Mouse (Mus musculus) yolk sac, embryonic 10.5 days (tissue): ENCODE measurements around the gene Nat10.
A peak's percentile ranks its signal among the peaks of the same experiment; 100 is the strongest.

Source experiments
- DNase-seq: peaks from one replicate; pipeline ENCODE4 v3.0.0-alpha.2; 2017; ENCODE audit warnings: low spot score

Nat10 gene

GRCm38 (mm10) chr2:103746096-103746495 lies 15.0 kb downstream of the Nat10 start:
- DNase-seq: no peak

GRCm38 (mm10) chr2:103745481-103745880 lies 15.6 kb downstream of the Nat10 start:
- no peak for DNase-seq

GRCm38 (mm10) chr2:103743988-103744387 lies 17.1 kb downstream of the Nat10 start:
- peak; percentile 24 for DNase-seq

- no peak for DNase-seq
These were observed 17.5 kb downstream of the Nat10 start for GRCm38 (mm10) chr2:103743536-103743935.

DNA sequence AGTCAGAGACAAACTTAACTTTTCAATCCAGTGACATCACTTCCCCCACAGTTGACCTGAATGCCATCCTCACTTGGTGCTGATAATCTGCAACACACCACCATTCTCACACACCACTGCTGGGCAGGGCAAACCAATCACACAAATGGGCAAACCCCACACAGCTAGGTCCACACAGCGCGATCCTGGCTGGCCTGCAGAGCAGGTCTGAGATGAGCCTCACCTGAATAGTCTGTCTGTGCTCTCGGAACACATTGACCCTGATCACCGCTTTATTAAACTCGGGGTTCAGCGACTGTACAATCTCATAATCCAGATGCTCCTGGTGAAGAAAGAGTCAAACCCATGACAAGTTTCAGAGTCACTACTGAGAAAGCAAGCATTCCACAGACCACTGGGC lies 18.2 kb downstream of the Nat10 start:
- DNase-seq: no peak

- DNase-seq: no peak
These were observed 29.6 kb downstream of the Nat10 start for GRCm38 (mm10) chr2:103731423-103731822.

DNA sequence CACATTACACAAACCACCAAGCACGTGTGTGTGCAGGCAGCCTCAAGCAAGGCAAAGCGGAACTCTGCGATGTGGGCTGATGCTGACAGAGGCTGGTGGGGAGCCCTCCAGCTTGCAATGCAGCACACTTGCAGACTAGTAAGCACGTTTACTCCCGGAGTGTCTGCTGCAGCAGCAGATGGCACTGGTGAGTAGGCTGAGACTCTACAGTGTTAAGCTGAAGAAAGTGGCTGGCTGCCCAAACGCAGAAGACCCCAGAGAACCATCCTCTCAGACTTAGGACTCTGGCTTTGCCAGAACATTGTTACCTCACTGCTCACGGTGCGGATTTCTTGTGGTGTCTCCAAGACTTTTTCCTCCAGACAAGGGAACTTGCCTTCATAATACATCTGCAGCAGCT lies 30.1 kb downstream of the Nat10 start:
- no peak for DNase-seq

- DNase-seq: no peak
These were observed 33.0 kb downstream of the Nat10 start for GRCm38 (mm10) chr2:103728027-103728540.

DNA sequence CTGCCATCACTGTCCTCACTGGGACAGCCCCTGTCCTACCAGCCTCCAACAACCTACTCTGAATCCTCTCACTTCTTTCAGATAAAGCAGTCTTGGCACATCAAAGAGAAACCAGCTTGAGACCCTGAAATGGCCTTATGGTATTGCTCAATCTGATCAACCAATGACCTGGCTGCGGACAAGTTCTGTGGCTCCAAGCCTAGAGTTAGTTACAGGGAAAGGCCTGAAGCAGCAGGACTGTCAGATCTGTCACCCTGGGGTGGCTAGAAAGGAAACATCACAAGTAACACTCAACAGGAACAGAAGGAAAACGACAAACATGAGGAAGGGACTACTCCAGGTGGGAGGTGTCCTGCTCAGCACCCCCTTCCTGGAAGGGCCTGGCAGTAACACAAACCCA lies 36.5 kb downstream of the Nat10 start:
- DNase-seq: no peak

- DNase-seq: no peak
These were observed 41.8 kb downstream of the Nat10 start for GRCm38 (mm10) chr2:103719292-103719646.

DNA sequence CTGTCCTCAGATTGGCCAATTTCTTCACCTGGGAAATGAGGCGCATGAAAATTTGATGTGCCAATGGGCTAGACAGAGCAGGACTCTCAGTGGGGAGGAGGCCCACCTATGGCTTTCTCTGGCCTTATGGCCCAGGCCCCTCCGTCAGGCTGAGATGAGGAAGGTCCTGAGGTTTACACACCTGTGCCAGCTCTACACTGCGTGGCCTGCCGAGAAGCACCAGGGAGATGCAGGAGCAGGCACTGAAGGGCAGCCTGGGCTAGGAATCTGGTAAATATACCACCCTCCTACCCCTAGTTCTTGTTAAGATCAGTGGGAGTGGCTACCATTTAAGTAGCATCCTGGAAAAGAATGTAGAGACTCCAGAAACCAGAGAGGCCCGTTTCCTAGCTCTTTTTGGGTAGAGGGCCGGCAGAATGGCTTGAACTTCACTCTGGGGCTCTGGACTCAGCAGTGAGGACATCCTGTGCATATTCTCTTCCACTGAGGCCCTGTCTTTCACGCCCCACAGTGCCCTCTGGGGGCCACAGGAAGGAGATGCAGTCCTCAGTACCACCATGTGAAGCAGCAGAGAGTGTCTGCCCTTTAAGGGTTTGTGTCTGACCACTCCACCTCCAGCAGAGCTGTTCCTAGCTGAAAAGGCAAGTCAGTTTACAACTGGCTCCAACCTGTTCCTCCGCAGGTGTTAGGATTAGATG lies 42.3 kb downstream of the Nat10 start:
- DNase-seq: peak; percentile 49

- DNase-seq: no peak
These were observed 46.7 kb downstream of the Nat10 start for GRCm38 (mm10) chr2:103714412-103714811.

DNA sequence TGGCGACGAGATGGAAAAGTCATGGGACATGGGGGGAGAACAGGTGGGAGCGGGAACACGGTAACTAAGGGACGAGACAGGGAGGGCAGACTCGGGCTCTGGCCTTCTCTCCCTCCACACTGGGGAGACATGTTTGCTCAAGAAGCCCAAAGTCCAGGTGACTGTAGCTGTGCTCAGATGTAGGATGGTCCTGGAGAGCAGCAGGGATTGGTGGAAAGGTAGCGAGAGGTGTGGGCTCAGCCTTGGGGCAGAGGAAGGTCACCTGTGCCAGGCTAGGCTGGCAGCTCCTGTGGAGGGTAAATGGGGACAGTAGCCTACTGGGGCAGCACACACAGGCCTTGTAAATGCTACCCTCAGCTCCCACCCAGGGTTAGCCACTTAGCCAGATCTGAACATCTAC lies 47.2 kb downstream of the Nat10 start:
- peak; percentile 71 for DNase-seq

GRCm38 (mm10) chr2:103710849-103711248 lies 50.2 kb downstream of the Nat10 start:
- DNase-seq: no peak

GRCm38 (mm10) chr2:103707056-103707776 lies 53.9 kb downstream of the Nat10 start:
- no peak for DNase-seq

DNA sequence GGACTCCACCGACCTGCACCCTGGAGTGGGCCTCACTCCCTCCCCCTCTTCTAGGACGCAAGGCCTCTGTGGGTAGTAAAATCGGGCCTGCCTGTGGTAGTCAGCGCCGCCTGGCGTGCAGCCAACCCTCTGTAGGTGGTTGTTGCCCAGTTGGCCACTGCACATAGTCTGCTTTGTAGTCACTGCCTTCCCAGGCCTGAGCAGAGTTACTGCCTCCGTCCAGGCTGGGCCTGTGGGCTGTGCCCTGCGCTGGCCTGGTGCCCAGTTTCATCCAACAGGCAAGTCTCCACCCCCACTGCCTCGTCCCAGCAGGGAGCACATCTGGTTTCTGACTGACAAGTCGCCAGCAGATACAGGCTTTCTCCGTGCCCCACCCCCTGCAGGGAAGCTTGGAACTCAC lies 54.8 kb downstream of the Nat10 start:
- DNase-seq: no peak

GRCm38 (mm10) chr2:103705826-103706225 lies 55.2 kb downstream of the Nat10 start:
- DNase-seq: no peak

DNA sequence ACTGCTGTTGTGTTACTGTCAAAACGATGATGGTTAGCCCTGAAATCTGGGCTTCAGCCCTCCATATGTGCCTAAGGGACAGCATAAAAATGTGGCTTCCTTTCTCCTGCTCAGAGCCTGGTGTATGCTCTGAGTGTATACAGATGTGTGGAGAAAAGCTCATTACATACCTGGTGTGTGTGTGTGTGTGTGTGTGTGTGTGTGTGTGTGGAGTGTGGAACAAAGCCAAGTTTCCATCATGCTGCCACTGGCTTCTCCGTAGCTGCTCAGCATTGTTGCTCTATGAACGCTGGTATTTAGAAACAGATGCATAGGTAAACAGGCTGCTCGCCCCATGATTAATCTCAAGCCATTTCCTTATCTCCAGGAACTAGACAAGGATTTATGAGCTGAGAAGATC lies 57.2 kb downstream of the Nat10 start:
- no peak for DNase-seq

DNA sequence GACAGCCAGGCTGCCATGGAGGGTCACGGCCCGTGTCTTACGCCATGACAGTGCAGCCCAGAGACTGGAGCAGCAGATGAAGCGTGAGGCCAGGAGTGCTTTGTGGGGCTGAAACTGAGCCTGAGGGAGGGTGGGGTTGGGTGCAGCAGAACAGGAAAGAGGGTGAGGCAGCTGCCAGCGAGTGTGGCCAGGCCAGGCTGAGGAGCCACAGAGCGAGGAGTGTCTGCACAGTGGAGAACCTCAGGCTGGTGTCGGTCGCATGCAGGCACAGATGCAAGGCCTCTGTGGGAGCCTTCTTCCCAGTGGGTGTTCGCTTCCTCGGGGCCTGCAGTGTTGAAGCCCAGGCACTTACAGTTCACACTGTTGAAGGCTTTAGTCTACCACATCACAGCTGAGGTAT lies 57.7 kb downstream of the Nat10 start:
- DNase-seq: no peak

- no peak for DNase-seq
These were observed 60.6 kb downstream of the Nat10 start for GRCm38 (mm10) chr2:103700514-103700913.

DNA sequence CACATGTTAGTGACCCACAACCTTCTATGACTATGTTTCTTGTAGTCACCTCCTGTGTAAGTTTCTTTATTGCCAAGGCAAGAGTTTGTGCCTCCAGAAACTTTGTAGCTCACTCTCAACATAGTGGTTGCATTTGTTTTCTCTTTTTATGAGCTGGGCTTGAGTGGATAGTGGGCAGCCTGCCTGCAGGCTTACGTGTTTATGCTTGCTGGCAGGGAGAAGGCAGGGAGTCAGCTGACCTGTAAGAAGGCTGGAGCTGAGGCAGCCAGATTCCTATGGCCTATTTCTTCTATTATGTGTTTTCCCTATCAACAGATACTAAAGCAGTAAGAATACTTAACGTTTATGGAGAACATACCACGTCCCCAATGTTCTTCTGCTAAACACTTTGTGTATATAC lies 64.9 kb downstream of the Nat10 start:
- DNase-seq: no peak

- no peak for DNase-seq
These were observed 66.1 kb downstream of the Nat10 start for GRCm38 (mm10) chr2:103694777-103695563.

DNA sequence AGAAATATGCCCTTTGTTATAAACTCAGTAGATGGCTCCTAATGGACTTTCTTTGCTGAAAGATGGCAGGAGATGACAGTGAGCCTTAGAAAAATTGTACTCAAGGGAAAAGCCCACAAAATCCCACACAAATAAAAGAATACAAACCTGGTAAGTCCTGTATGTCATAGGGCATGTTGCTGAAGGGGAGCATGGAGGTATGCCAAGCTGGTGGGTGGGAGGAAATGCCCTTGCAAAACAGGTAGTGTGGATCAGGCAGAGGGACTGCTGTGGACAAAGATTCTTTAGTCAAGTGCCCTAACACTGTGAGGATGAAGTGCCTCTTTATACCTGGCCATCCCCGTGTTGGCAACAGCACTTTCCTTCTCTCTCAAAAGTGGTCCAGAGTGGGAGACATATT lies 68.3 kb downstream of the Nat10 start:
- DNase-seq: no peak
